Mouse (Mus musculus) thymus, postnatal 10 days (tissue): ENCODE data around the gene Prpf38a.

Experiments
- DNase-seq, 2 experiments: peaks; one replicate each; pipeline ENCODE4 v3.0.0; 2021; ENCODE audit warnings: low spot score in 2 of 2

Prpf38a gene

GRCm38 (mm10) chr4:108578840-108579742, at the start of gene Prpf38a, which contains the start of gene Orc1:
Prpf38a (minus strand) TSS chr4:108579336.
Orc1 (plus strand) TSS chr4:108579423.
- DNase-seq = peak; percentile 94 to 98

DNA sequence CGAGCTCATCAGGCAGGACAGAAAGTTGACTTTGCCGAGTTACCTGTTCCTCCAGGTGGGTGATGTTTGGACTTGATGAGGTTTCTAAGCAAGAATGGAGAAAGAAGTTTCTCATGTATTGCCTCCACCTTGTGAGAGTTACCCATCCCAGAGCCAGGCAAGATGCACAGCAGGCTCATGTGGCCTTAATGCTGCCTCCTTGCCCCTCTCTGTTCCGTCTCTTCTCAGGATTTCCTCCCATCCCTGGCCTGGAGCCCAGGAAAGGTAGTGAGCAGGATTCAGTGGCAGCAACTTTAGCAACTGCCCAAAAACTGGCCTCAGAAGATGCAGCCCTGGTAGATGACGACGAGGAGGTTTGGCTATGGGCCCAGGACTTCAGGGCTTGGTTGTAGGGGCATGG, 47.9 kb upstream of the Prpf38a start:
- no peak for DNase-seq

- no peak for DNase-seq
Observed at GRCm38 (mm10) chr4:108621504-108621903, 42.4 kb upstream of the Prpf38a start.

DNA sequence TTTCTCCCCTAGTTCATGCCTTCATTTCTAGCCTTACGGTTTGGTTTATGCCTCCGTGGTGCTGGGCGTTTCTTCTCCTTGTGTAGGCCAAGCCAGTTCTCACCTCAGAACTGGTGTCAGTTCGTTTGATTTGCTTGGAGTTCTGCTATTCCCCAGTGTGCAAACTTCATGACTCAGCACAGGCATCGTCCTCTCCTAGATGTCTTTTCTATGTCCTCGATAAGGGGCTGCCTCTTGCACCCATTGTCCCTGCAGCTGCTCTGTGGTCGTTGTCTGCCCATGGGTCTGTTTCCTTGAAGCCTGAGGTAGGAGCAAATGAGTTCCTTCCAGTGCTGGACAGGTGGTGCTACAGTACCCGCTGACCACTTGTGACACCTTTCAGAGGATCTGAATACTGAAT, 41.4 kb upstream of the Prpf38a start:
- no peak for DNase-seq

DNA sequence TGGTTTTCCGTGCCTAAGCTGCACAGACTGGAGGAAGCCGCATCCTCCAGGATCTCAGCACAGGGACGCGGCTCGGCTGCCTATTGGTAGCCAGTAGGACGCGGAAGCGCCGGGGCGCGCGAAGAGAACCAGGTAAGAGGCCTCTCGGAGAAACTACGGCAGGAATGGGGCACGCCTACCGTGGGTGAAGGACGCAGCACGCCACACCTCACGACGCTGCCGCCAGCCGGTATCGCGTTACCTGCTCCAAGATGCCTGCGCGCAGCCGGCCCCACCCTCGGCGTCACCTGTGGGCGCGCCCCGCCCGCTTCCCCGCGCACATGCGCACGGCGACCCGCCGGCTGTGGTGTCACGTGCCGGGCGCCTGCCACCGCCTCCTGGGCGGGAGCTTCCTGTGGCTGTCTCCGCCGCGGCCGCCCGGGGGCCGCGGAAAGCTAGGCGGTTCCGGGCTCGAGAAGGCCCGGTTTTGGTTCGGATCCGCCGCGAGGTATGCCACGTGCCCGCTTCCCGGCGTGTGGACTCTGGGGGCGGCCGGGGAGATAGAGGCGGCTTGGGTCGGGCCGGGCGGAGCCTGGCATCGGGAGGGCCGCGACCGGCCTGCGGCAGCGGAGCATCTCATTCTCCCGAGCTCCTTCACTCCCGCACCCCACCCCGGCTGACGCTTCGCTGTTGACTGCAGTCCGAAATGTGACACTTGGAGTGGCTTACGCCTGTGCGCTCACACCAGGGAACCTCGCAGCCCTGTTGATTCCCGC, 40.6 kb upstream of the Prpf38a start, which contains the start of gene Cc2d1b:
Gene Cc2d1b, plus strand, starts transcription at position 354 of the 755 bp plus-strand sequence.
- peak; percentile 86 to 89 for DNase-seq

GRCm38 (mm10) chr4:108619165-108619564, 40.0 kb upstream of the Prpf38a start:
- no peak for DNase-seq

DNA sequence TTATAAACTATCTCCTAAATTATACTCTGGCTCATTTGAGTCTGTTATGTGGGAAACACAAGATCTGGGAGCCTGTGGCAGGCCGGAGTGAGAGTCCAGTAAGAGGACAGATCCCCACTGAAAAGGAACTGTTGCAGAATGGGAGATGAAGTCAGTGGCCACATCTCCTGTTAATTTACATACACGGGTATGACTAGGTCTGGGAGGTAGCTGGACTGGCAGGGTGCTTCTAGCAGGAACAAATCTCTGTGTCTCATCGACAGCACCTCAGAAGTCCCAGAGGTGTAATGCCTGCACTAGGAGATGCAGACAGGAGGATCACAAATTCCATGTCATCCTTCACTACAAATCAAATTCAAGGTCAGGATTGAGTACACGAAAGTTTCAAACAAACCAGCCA, 39.5 kb upstream of the Prpf38a start:
- no peak for DNase-seq

- no peak for DNase-seq
Observed at GRCm38 (mm10) chr4:108610935-108611334, 31.8 kb upstream of the Prpf38a start.

GRCm38 (mm10) chr4:108608651-108609050, 29.5 kb upstream of the Prpf38a start:
- DNase-seq = no peak

DNA sequence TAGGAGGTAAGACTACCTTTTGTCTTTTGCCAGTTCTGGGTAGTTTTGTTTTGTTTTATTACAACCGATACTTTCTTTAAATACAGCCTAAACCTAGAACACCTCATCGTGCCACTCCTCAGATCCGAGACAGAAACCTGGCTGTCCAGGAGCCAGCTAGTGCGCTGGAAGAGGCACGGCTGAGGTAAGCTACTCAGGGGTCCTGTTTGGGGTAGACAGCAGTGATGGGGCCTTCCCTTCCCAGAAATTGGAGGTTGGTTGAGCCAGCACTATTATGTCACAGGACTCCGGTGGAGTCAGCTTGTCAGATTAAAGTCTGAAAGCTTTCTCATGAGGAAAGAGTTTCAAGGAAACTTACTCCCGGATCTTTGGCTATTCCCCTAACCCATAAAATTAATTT, 22.7 kb upstream of the Prpf38a start:
- no peak for DNase-seq

- DNase-seq = no peak
Observed at GRCm38 (mm10) chr4:108598306-108598705, 19.2 kb upstream of the Prpf38a start.

- DNase-seq = no peak
Observed at GRCm38 (mm10) chr4:108595785-108596184, 16.6 kb upstream of the Prpf38a start.

- no peak for DNase-seq
Observed at GRCm38 (mm10) chr4:108593376-108593775, 14.2 kb upstream of the Prpf38a start.

- DNase-seq = no peak
Observed at GRCm38 (mm10) chr4:108579743-108580411, 741 bp upstream of the Prpf38a start.

GRCm38 (mm10) chr4:108572644-108573043, 6.5 kb downstream of the Prpf38a start:
- no peak for DNase-seq

- no peak for DNase-seq
Observed at GRCm38 (mm10) chr4:108565026-108565425, 14.1 kb downstream of the Prpf38a start.

GRCm38 (mm10) chr4:108539701-108540100, 39.4 kb downstream of the Prpf38a start:
- no peak for DNase-seq
